Mouse (Mus musculus): ENCODE results near the gene Atox1.
"Not testable (repeated sequence)": the region's sequence is repeated elsewhere in the genome, so short reads cannot be mapped to it uniquely, and the experiment has no call there.

Atox1 gene

GRCm38 (mm10) chr11:55453640-55454039, 7.4 kb downstream of the Atox1 start:
- DNase-seq (ENCODE audit: low spot score in 2 of 2) = no peak

DNA sequence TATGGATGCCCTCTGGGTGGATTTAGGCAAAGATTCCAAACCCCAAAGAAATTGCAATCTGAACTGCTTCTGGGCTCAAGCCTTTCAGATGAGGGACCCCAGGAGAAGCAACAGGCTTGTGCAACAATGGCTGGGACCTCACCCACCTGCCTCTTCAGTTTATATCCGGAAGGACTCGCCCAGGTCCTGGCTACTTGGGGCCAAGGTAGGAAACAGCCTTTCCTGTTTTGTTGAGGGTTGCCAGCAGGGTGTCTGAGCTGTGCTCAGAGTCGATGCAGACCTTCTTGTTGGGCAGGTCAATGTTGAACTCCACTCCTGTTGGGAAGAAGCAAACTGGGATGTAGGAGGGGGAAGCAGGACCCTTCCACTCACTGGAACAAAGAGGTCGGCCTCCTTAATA, 10.7 kb downstream of the Atox1 start:
- DNase-seq (ENCODE audit: low spot score in 2 of 2) = no peak

- no peak for DNase-seq (ENCODE audit: low spot score in 2 of 2)
Measured at GRCm38 (mm10) chr11:55449531-55449930, 11.5 kb downstream of the Atox1 start.

- DNase-seq (ENCODE audit: low spot score in 2 of 2) = peak; percentile 62 to 74
Measured at GRCm38 (mm10) chr11:55446579-55446978, 14.5 kb downstream of the Atox1 start.

- no peak for DNase-seq (ENCODE audit: low spot score in 2 of 2)
Measured at GRCm38 (mm10) chr11:55444772-55445171, 16.3 kb downstream of the Atox1 start.

DNA sequence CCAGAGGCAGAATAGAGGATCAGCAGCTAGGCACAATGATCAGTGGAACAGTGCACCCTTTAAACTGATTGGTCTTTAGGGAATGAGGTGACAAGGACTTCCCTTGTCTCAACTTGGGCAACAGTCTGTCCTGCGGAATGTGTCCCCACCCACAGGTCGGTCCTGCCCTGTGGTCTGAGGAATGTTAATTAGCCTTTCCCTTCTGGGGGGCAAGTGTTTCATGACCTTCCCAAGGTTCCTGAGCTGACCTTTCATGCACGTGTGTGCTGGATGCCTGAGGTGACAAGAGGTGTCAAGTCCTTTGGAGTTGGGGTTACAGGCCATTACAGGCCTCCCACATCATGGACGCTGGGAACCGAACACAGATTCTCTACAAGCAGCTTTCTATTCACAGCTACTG, 21.3 kb downstream of the Atox1 start:
- DNase-seq (ENCODE audit: low spot score in 2 of 2) = no peak

GRCm38 (mm10) chr11:55438031-55438430, 23.0 kb downstream of the Atox1 start:
- no peak for DNase-seq (ENCODE audit: low spot score in 2 of 2)

DNA sequence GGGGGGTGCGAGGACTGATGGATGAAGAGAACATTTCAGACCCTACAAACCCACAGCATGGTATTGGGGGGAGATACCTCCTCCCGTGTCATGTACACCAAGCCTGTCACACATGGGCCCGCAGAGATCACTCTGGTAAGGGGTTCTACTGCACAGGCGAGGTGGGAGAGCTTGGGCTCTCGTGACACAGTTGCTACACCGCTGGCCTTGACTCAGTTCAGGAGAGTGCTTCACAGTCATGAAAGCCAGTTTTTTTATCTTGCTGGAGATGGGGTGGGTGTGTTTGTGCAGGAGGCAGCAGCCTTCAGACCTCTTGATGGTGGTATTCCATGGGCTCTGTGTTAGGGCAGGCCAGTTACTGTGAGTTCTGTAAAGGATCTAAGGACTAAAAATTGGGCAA, 24.9 kb downstream of the Atox1 start:
- no peak for DNase-seq (ENCODE audit: low spot score in 2 of 2)

DNA sequence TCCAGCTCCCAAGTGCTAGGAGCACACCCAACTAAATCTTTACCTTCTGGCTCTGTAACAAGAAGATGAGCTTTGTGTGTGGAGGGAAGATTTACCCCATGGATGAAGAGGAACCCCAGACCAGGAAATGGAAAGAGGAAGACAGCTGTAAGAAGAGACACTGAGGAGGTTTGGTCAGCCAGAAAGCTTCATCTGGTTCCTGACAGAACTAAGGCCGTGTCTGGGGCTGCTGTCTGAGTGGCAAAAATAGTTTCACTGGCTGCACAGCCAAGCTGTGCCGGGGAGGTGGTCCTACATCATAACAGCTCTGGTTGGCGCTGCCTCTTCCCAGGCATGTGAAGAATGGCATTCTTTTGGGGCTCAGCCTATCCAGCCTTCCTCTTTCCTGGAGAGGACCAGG, 28.1 kb downstream of the Atox1 start:
- DNase-seq (ENCODE audit: low spot score in 2 of 2) = no peak

GRCm38 (mm10) chr11:55429973-55430372, 31.1 kb downstream of the Atox1 start:
- no peak for DNase-seq (ENCODE audit: low spot score in 2 of 2)

GRCm38 (mm10) chr11:55428186-55429012, 32.6 kb downstream of the Atox1 start:
- peak in 1 of 2 experiments; percentile 44 for DNase-seq (ENCODE audit: low spot score in 2 of 2)

GRCm38 (mm10) chr11:55424746-55425360, 36.2 kb downstream of the Atox1 start:
- no peak for DNase-seq (ENCODE audit: low spot score in 2 of 2)

GRCm38 (mm10) chr11:55423756-55424155, 37.3 kb downstream of the Atox1 start:
- no peak for DNase-seq (ENCODE audit: low spot score in 2 of 2)

GRCm38 (mm10) chr11:55422978-55423377, 38.1 kb downstream of the Atox1 start, which contains the start of gene Sparc:
TSS of gene Sparc (minus strand) at chr11:55423183.
- DNase-seq (ENCODE audit: low spot score in 2 of 2) = no peak

GRCm38 (mm10) chr11:55419678-55420307, 41.2 kb downstream of the Atox1 start:
- DNase-seq (ENCODE audit: low spot score in 2 of 2) = no peak

DNA sequence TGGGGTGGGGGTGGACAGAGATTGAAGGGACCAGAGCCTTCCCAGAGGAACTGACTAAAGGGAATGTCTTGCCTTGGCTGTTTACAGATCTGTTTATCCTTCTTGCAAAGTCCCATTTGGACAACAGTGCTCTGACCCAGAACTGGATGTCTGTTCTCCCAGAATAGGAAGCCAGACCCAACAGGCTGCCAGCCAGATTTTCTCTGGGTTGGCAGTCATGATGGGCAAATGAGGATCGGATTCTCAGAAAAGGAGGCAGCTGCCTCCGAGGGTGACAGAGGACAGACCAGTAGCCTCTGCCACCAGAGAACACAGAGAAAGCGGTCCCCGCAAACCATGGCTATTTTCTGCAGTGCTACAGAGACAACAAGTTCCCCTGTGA, 41.8 kb downstream of the Atox1 start:
- no peak for DNase-seq (ENCODE audit: low spot score in 2 of 2)

DNA sequence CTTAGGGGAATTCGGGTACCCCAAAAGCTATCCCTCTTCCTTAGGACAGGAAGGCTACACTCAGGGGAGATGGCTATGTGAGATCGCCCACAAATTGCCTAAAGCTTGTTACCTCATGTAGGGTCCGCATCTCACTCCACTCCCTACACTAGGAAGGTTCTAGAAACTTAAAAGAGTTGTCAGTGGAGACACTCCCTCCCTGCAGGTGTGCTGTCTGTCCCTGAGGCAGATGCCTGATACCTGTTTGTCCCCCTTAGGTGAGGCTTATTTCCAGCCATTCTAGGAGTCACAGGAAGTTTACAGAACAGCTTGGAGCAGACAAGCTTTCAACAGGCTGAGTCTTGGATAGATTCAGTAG, 42.4 kb downstream of the Atox1 start:
- DNase-seq (ENCODE audit: low spot score in 2 of 2) = no peak

GRCm38 (mm10) chr11:55417898-55418703, 42.9 kb downstream of the Atox1 start:
- no peak for DNase-seq (ENCODE audit: low spot score in 2 of 2)

DNA sequence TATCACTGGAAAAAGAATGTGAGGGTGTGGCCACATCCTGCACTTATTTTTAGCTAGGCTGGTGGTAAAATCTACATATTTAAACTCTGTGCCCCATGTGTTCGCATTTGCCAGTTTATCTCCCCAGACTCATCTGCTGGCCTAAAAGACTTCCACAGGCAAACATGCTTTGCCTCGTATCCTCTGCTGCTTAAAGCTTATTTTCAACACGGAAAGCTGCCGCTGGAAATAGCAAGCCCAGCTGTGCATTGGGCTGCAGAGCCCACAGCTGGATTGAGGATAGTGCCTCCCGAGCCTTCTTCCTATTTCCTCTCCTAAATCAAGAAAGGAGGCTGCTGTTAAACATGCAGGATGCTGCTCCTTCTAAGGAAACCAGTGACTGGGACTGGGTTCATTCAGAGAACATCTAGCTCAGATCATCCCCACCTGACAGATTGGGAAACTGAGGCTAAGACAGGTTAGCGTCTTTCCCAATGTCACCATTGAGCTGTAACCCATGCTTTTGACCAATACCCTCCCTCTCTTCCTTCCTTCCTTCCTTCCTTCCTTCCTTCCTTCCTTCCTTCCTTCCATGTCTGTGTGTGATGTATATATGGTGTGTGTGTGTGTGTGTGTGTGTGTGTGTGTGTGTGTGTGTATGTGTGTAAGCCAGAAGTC, 44.3 kb downstream of the Atox1 start:
- DNase-seq (ENCODE audit: low spot score in 2 of 2) = no peak

DNA sequence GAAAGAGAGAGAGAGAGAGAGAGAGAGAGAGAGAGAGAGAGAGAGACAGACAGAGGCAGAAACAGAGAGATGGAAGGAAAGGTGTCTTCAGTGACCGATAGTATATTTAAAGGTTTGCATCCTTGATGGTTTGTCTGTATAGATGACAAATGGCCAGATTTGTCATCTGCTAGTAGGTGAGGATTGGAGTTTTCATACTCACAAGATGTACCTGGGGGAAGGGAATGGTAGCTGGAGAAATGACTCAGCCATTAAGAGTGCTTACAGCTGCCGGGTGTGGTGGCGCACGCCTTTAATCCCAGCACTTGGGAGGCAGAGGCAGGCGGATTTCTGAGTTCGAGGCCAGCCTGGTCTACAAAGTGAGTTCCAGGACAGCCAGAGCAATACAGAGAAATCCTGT, 45.3 kb downstream of the Atox1 start:
- DNase-seq (ENCODE audit: low spot score in 2 of 2) = not testable (repeated sequence)

DNA sequence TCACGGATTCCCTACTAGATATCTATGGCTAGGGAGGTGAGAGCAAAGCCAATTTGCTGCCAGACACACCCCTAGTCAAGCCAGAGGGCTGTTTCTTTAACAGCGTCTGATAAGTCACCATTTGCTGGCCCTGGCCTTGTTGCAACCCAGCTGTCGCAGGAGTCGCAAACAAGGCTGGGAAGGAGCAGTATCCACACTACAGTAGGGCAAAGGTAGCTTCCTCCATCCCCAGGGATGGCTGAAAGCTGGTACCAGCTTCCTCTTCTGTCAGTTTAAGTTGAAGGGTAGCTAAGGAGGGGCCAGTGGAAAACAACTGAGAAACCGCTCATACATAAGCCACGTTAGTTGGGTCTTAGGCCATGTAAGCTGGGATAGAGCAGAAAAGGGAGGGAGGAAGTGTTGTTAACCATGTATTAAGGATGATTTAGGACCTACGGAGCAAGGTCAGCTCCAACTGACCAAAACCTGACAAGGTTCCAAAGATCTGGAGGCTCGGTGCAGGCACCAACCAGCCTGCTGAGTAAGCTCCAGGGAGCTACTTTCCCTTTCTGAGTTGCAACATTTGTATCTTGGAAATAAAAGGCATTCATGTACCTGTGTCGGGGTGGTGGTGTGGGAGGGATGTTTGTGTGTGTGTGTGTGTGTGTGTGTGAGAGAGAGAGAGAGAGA, 45.9 kb downstream of the Atox1 start:
- DNase-seq (ENCODE audit: low spot score in 2 of 2) = no peak

Measured in spleen, postnatal 10 days (tissue).